Mouse (Mus musculus) retina, postnatal 7 days (tissue): ENCODE results near the gene Atxn7l1.
"Not testable (repeated sequence)": the region's sequence is repeated elsewhere in the genome, so short reads cannot be mapped to it uniquely, and the experiment has no call there.

Experiments used
- DNase-seq: peaks from one replicate; pipeline ENCODE4 v3.0.0-alpha.2; 2012; ENCODE audit warnings: low read depth, low spot score

The Atxn7l1 gene

DNA sequence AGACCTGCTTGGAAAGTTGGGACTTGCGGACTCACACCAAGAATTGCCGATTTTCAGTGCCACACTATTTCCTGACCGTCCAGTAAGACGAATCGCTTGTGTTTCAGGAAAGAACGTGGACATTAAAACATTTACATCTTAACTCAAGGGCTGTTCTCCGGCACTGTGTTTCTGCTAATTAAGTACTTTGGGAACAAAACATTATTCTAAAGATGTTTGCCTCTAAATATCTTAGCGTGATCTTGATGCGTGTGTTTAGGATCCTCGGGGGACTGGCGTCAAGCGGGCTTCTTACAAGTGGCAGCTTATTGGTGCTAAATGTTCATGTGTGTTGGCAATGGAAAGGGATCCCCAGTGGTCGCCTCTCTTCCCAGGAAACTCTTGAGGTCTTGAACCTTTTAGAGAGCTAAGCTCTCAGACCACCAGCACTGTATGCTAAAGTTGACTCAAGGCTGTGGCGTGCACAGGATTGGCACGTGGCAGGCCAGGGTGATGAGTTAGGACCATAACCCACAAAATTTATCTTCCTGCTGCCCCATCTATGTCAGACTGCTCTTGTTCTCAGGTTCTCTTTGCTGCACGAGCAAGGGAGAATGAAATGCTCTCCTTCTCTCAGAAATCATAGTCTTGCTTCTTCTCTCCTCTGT is 2.2 kb downstream of the Atxn7l1 start:
- no peak for DNase-seq

DNA sequence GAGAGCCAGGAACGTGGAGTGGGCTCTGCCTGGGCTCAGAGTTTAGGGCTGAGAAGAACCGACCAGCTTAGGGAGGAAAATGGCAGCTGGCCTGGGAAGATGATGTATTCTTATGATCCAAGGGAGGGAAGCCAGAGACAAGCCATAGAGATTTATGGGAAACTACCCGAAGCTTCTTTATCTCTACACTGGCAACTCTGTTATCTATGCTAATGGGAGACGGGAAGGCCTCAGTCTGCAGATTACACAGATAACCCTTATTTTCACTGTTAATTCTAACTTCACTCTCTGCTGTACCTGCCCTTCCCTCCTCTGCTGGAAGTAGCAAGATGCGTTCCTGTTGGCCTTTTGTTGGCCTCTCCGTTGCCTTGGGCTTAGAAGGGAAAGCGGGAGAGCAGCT is 5.6 kb downstream of the Atxn7l1 start:
- DNase-seq: no peak

DNA sequence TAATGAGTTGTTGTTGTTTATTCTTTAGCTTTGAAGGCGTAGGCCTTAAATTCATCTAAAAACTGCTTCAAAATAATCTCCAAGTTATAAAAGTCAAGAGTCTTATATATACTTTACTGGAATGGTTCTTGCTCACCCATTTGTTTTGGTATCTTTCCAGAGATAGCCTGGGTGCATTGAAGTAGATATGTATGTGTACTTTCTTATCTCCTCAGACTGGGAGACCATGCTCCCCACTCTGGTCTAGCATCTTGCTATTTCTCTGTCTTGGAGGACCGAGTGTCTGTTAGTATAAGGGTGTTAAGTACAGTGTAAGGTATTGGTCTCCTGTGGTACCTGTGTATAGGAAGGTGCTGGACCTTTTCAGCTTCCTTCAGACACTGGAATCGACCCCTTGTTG is 6.4 kb downstream of the Atxn7l1 start:
- no peak for DNase-seq

DNA sequence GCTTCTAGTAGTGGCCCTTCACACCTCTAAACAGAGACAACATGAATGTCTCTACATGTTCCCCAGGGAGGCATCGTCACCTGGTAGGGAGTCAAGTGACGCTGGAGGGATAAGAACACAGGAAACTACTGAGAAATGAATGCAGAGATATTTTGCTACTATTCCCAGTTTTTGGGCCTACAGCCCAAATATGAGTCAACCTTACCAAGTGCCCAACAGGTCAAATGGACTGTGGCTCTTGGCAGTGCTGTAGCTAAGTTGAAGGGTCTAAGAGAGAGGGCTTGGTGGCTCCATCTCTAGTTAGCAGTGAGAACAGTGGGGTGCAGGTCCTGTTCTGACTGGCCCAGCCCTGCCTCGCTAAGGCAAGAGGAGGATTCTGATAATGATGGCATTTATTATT is 7.2 kb downstream of the Atxn7l1 start:
- DNase-seq: no peak

DNA sequence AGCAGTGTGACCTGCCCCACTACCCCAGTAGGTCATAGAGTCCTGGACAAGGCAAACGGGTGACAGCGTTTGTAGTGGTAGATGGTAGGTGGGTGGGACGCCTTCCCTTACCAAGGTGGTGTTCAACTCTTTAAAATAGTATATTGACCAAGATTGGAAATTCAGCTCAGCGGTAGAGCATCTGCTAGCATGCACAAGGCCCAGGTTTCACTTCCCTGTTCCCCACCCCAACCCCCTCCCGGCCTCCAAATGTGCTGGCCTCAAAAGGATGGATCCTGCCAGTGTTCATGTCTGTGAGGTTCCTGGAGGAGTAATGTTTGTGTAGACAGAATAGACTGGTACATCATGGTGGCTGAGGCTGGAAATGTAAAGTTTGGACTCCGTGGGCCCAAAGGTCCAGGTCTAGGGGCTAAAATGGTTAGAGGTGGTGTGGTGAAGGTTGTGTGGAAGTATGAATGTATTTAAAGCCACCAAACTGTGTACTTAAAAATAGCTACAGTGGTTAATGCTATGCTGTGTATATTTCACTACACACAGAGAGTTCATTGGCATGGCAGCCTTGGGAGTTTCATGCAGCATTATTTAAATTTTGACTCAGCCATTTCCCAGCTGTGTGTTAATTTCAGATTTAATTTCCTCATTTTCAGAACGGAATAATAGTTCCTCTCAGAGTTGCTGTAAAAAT is 9.0 kb downstream of the Atxn7l1 start:
- no peak for DNase-seq

DNA sequence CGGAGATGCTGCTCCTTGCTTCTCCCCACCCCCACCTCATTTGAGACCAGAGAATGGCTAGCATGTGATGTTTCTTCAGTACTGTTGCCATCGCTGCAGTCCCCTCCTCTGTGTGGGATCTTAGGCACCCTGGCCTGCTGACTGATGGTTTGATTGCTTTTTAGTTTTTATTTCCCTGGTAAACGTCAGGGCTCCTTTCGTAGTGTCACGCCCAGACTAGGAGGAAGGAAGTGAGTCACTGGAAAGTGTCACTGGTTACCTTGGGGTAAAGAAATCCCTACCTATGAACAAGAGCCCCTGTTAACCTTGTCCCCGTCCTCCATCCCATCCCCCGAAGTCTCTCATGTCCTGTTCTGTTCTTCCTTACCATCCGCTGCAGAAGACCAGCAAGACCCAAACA is 10.8 kb downstream of the Atxn7l1 start:
- no peak for DNase-seq

DNA sequence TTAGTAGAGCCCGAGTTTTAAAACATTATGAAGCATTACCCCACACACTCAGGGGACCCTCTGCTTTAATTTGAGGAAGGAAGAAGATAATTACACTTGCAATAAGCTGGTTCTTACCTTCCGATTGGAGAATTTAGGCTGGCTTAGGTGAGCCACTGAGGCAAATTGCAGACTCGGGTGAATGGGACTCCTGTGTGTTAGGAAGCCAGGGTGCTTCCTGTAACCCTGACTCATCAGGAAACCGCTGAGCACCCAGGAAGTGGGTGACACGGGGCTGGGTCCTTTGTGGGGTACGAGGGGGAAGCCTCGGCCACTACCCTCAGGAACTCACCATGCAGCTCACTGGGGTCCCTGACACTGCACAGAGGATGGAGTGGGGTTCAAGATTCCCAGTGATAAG is 12.9 kb downstream of the Atxn7l1 start:
- DNase-seq: no peak

DNA sequence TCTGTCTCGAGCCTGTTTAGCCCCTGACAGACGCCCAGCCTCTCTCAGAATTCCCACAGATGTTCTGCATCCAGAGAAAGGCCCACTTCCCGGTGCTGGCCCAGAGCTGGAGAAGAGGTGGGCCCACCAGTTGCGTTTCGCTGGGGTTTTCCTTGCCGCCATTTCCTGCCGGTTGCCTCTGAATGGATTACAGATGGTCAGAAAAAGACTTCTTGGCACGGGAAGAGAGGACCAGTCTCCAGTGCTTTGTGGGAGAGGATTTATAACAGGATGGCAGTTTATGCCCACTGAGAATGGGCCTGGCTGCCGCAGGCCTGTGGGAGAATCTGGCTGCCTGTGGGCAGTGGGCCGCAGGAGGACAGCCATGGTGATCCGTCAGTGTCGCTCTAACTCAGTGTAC is 15.0 kb downstream of the Atxn7l1 start:
- DNase-seq: no peak

DNA sequence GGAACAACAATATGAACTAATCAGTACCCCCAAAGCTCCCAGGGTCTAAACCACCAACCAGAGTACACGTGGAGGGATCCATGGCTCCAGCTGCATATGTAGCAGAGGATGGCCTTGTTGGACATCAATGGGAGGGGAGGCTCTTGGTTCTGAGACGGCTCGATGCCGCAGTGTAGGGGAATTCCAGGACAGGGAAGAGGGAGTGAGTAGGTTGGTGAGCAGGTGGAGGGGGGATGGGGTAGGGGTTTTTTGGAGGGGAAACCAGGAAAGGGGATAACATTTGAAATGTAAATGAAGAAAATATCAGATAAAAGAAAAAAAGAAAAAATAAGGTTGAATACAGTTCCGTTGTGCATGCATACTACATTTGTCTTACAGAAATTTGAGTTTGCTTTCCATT is 16.5 kb downstream of the Atxn7l1 start:
- not testable (repeated sequence) for DNase-seq

DNA sequence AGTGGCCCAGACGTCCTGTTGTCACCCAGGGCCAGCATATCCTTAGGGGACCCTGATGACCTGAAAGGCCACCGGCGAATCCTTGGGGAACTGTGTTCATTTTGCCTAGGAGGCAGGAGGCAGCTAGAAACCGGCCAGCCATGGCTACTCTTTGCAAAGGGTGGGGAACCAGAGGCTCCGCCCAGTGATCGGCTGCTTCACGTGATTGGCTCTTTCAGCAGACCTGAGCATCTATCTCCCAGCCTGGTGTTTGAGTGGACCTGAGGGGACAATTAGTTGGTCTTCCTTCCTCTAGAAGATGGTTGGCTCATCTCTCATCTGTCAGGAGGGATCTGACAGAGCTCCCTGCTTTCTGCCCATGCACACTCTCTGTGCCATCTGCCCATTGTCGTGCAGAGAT is 19.2 kb downstream of the Atxn7l1 start:
- no peak for DNase-seq

DNA sequence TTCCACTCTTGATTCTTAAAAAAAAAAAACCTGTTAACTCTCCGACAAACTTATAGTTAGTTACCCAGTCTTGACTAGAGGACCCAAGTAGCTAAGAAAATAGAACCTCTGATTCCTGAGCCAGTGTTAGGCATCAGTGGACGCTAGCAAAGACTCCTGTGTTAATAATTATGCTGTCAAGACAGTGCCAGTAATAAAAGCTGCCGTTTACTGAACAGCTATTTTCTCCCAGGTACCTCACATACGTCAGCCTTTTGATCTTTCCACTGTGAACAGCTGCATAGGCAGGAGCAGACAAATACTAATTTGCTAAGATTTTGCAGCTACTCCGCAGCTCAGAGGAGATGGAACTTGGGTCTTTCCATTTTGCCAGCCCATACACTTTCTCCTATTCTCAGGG is 20.1 kb downstream of the Atxn7l1 start:
- DNase-seq: no peak

DNA sequence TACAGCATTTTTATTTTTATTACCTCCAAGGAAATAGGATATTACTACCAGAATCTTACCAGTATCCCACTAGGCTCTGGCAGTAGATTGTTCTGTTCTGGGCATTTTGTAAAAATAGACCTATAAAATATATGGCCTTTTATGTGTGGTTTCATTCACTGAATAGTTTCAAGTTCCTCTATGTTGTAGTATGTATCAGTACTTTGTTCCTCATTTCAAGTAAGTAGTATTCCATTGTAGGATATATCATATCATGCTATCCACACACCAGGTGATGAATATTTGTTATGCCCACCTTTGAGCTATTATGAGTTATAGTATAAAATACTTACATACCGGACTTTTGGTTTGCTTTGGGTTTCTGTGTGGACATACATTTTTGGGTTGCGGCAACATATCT is 21.0 kb downstream of the Atxn7l1 start:
- DNase-seq: no peak

DNA sequence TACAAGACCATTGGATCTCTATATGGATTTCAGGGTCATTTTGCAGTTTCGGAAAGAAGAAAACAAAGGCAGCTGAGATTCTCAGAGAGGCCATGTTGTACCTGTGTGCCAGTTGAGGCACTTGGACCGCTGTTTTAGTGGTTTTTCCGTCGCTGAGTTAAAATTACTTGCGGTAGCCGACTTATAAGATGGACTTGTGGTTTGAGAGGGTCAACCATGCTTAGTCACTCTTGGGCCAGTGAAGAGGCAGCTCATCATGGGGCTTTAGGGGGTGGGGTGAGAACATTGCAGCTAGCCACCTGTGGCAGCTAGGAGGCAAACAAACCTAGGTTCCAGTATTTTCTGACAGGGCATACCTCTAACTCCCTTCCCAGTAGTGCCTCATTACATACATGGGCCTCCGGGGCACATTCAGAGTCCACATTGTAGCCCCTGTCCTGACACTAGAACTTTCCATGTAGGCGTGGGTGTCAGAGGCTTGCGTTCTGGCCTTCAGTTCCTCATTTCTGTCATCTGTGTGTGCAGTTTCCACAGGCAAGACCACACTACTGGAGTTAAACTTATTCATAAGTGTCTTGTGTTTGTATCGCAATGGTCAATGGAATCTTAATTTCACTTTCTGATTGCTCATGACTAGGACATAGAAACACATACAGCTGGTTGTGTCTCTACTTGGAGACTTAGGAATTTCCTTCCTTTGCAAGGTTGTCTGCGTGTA is 22.4 kb downstream of the Atxn7l1 start:
- DNase-seq: no peak

DNA sequence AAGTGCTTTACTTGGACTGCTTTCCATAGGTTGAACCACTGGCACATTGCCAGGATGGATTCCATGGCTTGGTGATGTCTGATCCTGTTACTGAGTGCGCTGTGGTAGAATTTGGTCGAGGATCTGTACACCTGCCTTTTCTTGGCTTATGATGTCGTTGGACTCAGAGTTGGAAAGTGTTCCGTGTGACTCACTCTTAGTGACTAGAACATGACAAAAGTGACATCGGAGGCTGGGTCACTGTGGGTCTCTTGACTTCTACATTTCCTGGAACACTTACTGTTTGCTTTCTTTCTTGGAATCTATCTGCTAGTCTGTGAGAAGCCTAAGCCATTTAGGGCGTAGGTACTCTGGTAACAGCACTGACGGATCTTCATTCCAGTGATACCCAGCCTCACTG is 23.3 kb downstream of the Atxn7l1 start:
- DNase-seq: no peak

DNA sequence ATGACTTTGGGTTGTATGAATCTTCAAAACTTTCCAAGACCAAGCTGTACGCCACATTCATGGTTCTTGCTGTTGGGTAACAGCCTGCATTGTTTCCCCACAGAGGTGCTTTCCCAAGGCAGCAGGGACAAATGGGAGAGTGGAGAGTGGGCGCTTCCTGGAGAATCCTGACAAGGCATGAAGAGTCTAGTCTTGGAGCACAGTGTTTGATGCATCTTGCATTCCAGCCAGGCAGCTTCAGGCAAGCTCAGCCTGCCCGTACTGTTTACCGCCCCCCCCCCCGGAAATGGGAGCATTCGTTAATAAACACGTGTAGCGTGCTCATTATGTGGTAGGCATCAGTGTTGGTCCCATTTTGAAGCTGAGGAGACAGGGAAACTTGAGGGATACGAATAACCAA is 25.4 kb downstream of the Atxn7l1 start:
- DNase-seq: no peak

DNA sequence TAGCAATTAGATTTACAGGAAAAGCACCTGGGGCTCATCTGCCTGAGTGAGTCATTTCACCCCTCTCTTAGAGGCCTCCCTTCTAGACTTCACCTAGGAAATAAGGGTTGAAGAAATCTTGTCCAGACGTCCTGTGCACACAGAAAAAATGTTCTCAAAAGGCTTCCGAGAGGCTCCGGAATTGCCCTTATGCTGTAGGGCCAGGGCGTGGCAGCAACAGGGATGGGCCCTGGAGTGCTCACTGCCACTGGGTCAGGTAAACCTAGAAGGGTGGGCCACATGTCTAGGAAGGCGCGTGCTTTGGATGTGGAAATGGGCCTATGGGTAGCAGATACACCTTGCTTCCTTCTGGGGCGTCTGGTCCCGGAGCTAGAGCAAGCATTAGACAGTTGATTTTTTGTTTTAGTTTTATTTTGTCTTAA is 26.2 kb downstream of the Atxn7l1 start:
- no peak for DNase-seq

DNA sequence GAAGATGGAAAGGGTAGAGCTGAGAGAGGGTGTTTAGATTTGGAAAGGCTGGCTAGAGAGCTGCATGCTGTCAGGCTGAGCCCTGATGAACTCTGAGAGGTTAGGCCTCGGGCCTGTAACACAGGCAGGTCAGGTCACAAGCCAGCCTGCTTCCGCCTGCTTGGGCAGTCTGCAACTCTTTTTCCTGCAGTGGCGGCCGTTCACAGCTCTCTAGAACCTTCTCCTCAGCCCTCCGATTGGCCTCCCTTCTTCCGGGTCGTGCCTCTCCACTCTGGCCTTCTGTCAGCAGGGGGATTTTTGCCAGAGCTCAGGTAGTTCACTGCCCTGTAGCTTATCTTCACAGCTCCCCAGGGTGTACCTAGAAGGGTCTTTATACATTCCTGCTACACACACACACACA is 26.7 kb downstream of the Atxn7l1 start:
- DNase-seq: no peak

DNA sequence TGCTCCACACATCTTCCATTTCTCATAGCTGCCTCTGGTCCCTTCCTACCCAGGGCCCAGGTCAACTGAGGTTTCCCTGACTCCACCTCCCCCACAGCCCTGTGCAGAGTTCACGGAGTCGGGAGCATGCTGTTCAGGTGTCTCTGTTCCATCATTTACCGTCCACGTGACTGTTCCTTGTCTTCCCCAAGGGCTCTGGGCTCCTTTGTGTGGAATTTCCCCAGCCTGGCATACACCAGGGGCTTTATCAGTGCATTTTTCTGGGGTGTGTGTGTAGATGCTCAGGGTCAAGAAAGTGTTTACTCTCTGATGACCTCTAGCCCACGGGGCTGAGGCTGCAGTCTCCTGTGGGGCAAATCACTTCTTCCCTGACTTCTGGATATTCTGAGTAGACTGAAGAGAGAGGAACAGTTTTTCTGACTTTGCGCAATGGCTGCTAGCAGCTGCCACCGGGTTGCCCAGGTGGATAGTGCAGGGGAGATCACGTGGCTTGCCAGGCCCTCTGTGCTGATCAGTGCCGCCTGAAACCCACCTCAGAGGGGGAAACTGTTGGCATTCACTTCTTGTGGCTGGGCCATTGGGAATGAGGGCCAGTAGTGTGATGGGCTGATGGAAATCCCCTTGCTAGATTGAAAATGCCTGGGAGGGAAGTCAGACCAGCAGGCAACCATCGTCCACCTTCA is 27.3 kb downstream of the Atxn7l1 start:
- no peak for DNase-seq

DNA sequence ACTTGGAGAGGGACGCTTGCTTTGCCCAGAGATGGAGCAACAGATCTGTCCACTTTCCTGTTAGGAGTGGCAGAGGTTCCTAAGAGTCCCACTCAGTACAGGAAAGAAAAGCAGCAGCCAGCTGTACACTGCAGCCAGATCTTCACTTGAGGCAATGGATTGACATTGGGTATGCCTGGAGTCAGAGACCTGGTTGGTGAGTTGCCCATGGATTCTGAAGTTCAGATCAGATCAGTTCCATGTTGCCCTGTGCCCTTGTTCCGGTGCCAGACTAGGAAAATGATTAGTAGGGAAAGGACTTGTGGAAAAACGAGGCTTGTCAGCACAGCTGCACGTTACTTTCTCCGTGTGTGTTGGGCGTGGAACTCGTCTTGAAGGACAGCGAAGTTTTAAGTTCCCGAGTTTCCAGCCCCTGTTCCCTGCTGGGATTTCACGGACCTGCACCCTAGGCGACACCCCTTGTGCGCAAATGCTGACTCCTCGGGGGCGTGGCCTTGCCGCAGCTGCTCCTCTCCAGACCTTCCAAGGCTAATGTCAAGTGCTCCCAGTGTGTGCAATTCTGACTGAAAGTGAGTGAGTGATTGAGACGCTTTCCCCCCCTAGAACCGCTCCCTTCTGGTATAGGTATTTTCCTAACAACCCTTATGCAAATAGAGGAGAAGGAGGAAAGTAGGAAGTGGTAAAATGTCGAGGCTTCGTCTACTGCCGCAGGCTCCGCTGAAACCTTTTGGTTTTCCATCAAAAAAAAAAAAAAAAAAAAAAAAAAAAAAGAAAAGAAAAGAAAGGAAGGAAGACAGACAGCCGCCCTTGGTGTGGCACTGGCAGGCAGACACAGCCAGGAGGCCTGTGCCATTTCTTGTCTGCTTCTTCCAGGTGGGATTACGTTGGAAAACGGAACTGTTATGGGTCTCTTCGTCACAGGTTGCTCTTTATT is 28.4 kb downstream of the Atxn7l1 start:
- DNase-seq: no peak

DNA sequence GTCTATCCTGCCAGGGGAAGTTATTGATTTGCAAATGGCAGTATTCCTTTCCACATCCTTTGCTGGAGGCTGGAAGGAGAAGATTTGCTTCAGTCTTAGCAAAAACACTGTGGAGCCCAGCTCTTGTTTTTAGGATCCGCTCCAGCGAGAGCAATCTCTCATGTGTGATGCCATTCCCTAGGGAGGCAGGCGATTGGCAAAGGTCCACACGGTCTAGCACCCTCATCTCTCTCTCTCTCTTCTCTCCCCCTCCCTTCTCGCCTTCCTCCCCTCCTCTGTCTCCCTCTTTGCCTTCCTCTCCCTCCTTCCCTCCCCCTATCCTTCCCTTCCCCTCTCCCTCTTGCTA is 29.0 kb downstream of the Atxn7l1 start:
- no peak for DNase-seq

DNA sequence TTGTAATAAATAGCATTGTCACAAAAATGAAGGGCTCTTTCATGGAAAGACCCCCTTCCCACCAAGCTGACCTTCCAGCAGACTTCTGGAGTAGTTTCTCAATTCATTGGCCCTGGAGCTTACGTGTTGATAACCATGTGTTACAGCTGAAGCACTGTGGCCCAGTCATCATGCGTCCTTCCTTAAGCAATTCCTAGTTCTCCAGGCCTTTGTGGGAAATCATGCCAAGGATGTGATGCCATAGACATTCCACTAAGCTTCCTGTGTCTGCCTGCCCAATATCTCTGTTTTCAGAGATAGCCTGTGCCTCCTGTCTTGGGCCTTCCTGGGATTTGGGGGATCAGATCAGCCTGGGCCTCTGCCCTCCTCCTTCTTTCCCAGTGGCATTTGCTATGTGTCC is 32.9 kb downstream of the Atxn7l1 start:
- no peak for DNase-seq

DNA sequence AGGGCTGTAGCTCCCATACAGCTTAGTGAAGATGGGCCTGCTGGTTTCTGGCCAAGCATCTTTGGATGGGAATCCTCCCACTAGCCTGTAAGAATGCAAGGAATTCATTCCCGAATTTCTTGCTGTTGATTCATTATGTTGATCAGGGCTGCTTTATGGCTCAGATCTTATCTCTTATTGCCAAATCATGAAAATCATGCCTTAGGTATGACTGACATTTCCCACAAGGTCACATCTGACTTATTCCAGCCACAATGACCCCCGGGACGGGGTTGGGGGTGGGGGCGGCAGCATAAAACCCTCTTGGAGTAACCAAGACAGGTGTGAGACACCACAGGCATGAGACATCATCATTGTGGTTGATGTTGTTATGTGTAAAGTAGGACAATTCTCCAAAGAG is 34.4 kb downstream of the Atxn7l1 start:
- no peak for DNase-seq
